Mouse (Mus musculus) spleen, adult 18-20 months (tissue): ENCODE results near the gene E2f6.

Source experiments
- DNase-seq, 2 experiments: peaks; one replicate each; pipeline ENCODE4 v3.0.0; 2022; ENCODE audit warnings: mixed read lengths in 2 of 2

Gene E2f6

DNA sequence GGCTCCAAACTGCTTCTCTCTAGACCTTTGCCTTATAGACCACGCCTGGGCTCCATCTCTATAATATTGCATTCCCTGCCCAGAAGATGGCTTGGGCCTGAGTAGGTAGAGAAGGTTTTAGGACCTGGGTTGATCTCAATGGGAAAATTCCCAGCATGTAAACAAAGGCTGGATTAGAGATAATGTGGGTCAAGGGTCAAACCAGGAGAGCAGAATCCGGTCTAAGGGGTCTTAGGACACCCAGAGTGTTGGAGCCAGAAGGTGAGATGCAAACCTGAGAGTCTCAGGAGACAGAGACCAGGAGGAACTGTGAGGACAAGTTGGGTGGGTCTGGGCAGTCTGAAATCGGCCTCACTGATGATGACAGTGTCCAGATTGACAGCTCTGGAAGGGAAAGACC is 65.9 kb downstream of the E2f6 start:
- DNase-seq, result no peak

DNA sequence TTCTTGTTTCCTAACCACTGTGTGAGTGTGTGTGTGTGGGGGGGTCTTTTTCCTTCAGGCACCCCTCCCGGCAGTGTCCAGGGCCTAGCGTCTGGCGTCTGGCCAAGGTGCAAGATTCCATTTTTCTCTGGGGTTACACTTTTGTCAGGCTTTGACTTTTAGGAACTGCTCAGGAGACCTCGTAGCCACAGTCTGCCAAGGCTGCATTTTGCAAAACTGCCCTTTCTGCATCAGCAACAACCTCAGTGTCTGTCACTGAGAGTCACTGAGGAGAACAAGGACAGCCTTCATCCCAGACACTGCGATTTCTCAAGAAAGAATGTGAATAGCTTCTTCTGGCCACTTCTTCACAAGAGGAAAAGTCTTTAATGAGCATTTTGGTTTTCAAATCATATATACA is 66.4 kb downstream of the E2f6 start:
- no peak for DNase-seq

DNA sequence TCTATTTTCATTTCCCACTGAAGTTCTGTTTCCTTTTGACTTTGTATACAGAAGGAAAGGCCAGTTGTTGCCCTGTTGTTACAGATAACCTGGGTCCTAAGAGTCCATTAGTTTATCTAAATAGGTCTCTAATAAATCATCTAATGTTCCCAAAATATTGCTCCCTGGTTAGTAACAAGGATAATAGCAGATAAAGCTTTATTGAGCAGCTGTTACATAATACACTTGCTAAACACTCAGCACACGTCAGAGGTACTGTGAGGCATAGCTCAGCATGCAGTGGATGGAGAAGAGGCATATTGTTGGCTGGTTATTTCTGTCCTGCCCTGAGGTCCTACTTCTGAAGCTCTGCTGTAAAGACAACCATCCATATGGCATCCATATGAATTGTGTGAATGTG is 66.9 kb downstream of the E2f6 start:
- no peak for DNase-seq

DNA sequence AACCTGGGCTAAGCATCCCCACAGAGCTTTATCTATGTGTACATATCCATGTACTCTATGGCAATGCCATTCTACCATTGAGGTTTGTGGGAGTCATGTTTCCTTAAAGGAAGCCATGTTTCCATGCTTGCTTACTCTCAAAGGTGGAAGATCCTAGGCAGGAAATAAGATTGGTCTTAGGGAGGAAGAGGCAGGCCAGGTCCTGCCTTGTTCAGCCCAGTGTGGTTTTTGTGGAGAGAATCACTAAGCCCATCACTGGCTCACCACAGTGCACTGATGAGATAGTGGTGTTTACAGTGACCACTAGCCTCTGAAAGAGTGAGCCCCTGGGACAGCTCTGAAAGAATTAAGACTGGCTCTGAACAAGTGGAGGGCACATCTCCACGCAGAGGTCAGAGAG is 68.6 kb downstream of the E2f6 start:
- DNase-seq, result no peak

DNA sequence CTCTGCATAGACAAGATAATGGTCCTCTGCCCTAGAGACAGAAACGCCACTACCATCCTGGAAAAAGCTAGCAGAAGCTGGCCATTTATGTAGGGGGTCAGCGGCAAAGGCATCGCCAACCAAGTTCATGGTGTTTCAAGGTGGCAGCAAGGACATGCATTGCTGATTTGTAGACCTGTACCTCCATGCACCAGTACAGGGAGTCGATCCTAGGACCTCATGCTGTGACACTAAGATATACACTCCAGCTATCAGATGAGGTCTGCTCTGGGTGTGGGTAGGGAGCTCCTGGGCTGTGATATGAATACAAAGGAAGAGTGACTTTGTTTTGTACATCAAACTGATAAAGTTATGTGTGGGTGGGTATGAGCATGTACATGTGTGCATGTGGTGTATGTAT is 69.3 kb downstream of the E2f6 start:
- no peak for DNase-seq

DNA sequence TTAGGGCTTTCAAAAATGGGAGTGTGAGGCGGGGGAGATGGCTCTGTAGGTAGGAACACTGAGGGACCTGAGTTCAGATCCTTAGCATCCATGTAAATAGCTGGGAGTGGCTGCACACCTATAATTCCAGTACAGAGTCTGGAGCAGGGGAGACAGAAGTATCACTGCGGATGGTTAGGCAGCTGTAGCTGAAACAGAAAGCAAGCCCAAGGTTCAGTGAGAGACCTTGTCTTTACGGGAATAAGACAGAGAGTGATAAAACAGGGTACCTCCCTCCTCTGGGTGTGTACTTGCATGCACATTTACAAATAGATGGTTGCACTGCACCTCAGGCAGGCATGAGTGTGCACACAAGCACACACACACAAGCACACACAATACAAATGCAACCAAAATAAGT is 71.7 kb downstream of the E2f6 start:
- no peak for DNase-seq

DNA sequence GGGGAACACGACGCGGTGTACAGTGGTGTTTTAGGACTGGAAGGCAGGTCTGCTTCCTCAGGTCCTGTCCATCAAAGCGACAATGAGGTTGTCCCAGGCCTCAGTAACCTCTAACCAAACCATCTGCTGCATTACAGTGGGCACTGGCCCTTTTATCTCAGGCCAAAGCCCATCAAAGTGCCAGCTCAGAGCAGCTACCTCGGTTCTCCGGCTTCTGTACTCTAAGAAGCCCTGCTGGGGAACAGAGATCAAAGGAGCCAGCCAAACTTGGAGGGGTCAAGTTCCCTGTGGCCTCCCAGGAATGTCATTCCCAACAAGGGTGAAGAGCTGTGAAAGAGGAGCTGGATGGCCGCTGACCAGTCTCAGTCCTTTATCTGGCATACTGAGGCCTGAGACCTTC is 72.3 kb downstream of the E2f6 start:
- no peak for DNase-seq

DNA sequence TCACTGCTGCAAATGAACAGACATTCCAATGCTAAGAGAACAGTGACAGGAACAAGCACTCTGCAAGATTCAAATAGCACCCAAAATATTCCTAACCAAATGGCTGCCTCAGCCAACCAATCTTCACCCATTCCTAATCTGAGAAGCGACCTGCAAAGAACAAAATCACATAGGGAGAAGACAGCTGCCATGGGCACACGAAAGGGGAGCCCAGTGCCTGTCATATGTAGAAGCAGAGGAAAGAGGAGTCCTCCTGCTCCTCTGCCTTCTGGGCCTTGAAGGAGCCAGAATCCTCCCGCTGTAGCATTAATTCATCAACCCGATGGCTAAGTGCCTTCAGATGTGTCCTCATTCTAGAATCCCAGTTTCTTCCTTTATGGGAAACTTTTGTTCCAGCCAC is 73.8 kb downstream of the E2f6 start:
- DNase-seq, result no peak

DNA sequence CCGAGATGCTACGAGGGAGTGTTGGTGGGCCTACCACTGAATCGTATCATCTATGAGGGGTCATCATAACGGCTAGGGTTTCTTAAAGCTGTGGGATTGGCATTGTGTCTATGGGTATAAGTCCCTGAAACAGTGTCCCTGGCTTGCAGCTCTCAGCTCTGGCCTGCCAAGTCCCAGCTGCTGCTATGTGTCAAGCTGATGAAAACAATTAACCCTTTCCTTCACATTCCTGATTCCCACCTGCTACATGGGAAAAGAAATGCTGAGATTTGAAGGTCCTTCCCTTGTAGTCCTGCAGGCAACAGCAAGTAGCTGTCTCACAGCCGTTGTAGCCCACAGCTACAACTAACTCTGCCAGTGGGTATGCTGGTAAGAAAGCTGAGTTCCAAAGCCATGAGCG is 75.6 kb downstream of the E2f6 start:
- DNase-seq, result no peak
